Mouse (Mus musculus): ENCODE data around the gene Cntnap2.
A peak's percentile ranks its signal among the peaks of the same experiment; 100 is the strongest.

- TF ChIP-seq CTCF (conservative IDR thresholded peaks at IDR 0.05; ENCODE audit: low read length) (no peak), NANOG (IDR thresholded peaks at IDR 0.05; ENCODE audit: borderline replicate concordance, low read length) (peak; percentile 34; the same call in 1 of the 2 replicates), POU5F1 (IDR thresholded peaks at IDR 0.05; ENCODE audit: borderline replicate concordance, low read length) (no peak)
Observed at GRCm38 (mm10) chr6:47272606-47273575, 2213.7 kb downstream of the Cntnap2 start.
